Mouse (Mus musculus): ENCODE measurements around the gene Tmem120a. TPM values are rescaled to one million over a fixed set of nuclear protein-coding genes. Genes with fewer than 3 reads are reported as not detected.
A peak's percentile ranks its signal among the peaks of the same experiment; 100 is the strongest.

The Tmem120a gene
- polyA plus RNA-seq, 1 experiment = 41.5 TPM

- Histone ChIP-seq H3K27ac (ENCODE audit: insufficient read depth, low read depth, low read length) (peak overlapping the region; percentile 49), H3K4me1 (ENCODE audit: control insufficient read depth, insufficient read depth, low read length) (peaks cover 52% of the 10 kb centered on the region), H3K4me3 (ENCODE audit: insufficient read depth, low read length) (no peak overlapping the region)
- TF ChIP-seq POLR2A (IDR thresholded peaks at IDR 0.05; ENCODE audit: borderline replicate concordance, low read depth, low read length) (no peak), CTCF (IDR thresholded peaks at IDR 0.05; ENCODE audit: low read depth, low read length) (no peak)
Measured at GRCm38 (mm10) chr5:135701601-135702000, 42.6 kb downstream of the Tmem120a start.

GRCm38 (mm10) chr5:135697711-135698111 is 46.5 kb downstream of the Tmem120a start:
- H3K4me1 ChIP-seq (ENCODE audit: control insufficient read depth, insufficient read depth, low read length) = peaks cover 25% of the 10 kb centered on the region
- H3K27ac ChIP-seq (ENCODE audit: insufficient read depth, low read depth, low read length) = no peak overlapping the region
- no peak overlapping the region for H3K4me3 ChIP-seq (ENCODE audit: insufficient read depth, low read length)
- no peak for TF ChIP-seq POLR2A (IDR thresholded peaks at IDR 0.05; ENCODE audit: borderline replicate concordance, low read depth, low read length)
- no peak for TF ChIP-seq CTCF (IDR thresholded peaks at IDR 0.05; ENCODE audit: low read depth, low read length)

GRCm38 (mm10) chr5:135695277-135695721 is 48.9 kb downstream of the Tmem120a start:
- no peak overlapping the region for H3K4me3 ChIP-seq (ENCODE audit: insufficient read depth, low read length)
- peaks cover 15% of the 10 kb centered on the region for H3K4me1 ChIP-seq (ENCODE audit: control insufficient read depth, insufficient read depth, low read length)
- no peak overlapping the region for H3K27ac ChIP-seq (ENCODE audit: insufficient read depth, low read depth, low read length)
- no peak for TF ChIP-seq POLR2A (IDR thresholded peaks at IDR 0.05; ENCODE audit: borderline replicate concordance, low read depth, low read length)
- TF ChIP-seq CTCF (IDR thresholded peaks at IDR 0.05; ENCODE audit: low read depth, low read length) = no peak

- H3K4me3 ChIP-seq (ENCODE audit: insufficient read depth, low read length) = no peak overlapping the region
- peaks cover 14% of the 10 kb centered on the region for H3K4me1 ChIP-seq (ENCODE audit: control insufficient read depth, insufficient read depth, low read length)
- no peak overlapping the region for H3K27ac ChIP-seq (ENCODE audit: insufficient read depth, low read depth, low read length)
- TF ChIP-seq CTCF (IDR thresholded peaks at IDR 0.05; ENCODE audit: low read depth, low read length) (no peak), POLR2A (IDR thresholded peaks at IDR 0.05; ENCODE audit: borderline replicate concordance, low read depth, low read length) (no peak)
Measured at GRCm38 (mm10) chr5:135693281-135693853, 50.9 kb downstream of the Tmem120a start.

- H3K4me3 ChIP-seq (ENCODE audit: insufficient read depth, low read length) = no peak overlapping the region
- no peak overlapping the region for H3K27ac ChIP-seq (ENCODE audit: insufficient read depth, low read depth, low read length)
- peaks cover 26% of the 10 kb centered on the region for H3K4me1 ChIP-seq (ENCODE audit: control insufficient read depth, insufficient read depth, low read length)
- no peak for TF ChIP-seq POLR2A (IDR thresholded peaks at IDR 0.05; ENCODE audit: borderline replicate concordance, low read depth, low read length)
- no peak for TF ChIP-seq CTCF (IDR thresholded peaks at IDR 0.05; ENCODE audit: low read depth, low read length)
Measured at GRCm38 (mm10) chr5:135691266-135691665, 53.0 kb downstream of the Tmem120a start.

GRCm38 (mm10) chr5:135690401-135690800 is 53.8 kb downstream of the Tmem120a start:
- TF ChIP-seq POLR2A (IDR thresholded peaks at IDR 0.05; ENCODE audit: borderline replicate concordance, low read depth, low read length) = no peak
- TF ChIP-seq CTCF (IDR thresholded peaks at IDR 0.05; ENCODE audit: low read depth, low read length) = no peak
- Histone ChIP-seq H3K4me1 (ENCODE audit: control insufficient read depth, insufficient read depth, low read length) (peaks cover 34% of the 10 kb centered on the region), H3K27ac (ENCODE audit: insufficient read depth, low read depth, low read length) (no peak overlapping the region), H3K4me3 (ENCODE audit: insufficient read depth, low read length) (peak overlapping the region; percentile 74)

Other genes starting within 250 kb of the Tmem120a start
- 50.3 and 59.5 TPM in 2 replicates for gene Hip1, start 199.3 kb downstream of the Tmem120a start, polyA plus RNA-seq (2012; ENCODE audit: insufficient read depth, insufficient read length, missing spikeins)
- gene Ccl26, start 180.9 kb downstream of the Tmem120a start, polyA plus RNA-seq (2012; ENCODE audit: insufficient read depth, insufficient read length, missing spikeins) = not detected in 2 replicates
- gene Ccl24, start 171.4 kb downstream of the Tmem120a start, polyA plus RNA-seq (2012; ENCODE audit: insufficient read depth, insufficient read length, missing spikeins) = 0.71 and 1.1 TPM in 2 replicates
- gene Rhbdd2, start 111.8 kb downstream of the Tmem120a start, polyA plus RNA-seq (2012; ENCODE audit: insufficient read depth, insufficient read length, missing spikeins) = 11.5 and 13.9 TPM in 2 replicates
- 69.1 and 83.9 TPM in 2 replicates for gene Por, start 74.4 kb downstream of the Tmem120a start, polyA plus RNA-seq (2012; ENCODE audit: insufficient read depth, insufficient read length, missing spikeins)
- gene Styxl1, start 33.9 kb upstream of the Tmem120a start, polyA plus RNA-seq (2012; ENCODE audit: insufficient read depth, insufficient read length, missing spikeins) = 0.72 and 0.83 TPM in 2 replicates
- 92.1 and 126 TPM in 2 replicates for gene Mdh2, start 34.0 kb upstream of the Tmem120a start, polyA plus RNA-seq (2012; ENCODE audit: insufficient read depth, insufficient read length, missing spikeins)
- not detected in 2 replicates for gene Srrm3, start 62.4 kb upstream of the Tmem120a start, polyA plus RNA-seq (2012; ENCODE audit: insufficient read depth, insufficient read length, missing spikeins)
- 0.80 and 1.8 TPM in 2 replicates for gene Hspb1, start 143.5 kb upstream of the Tmem120a start, polyA plus RNA-seq (2012; ENCODE audit: insufficient read depth, insufficient read length, missing spikeins)
- gene Ywhag, start 190.2 kb upstream of the Tmem120a start, polyA plus RNA-seq (2012; ENCODE audit: insufficient read depth, insufficient read length, missing spikeins) = 151 and 157 TPM in 2 replicates
- gene Ssc4d, start 230.1 kb upstream of the Tmem120a start, polyA plus RNA-seq (2012; ENCODE audit: insufficient read depth, insufficient read length, missing spikeins) = 6.8 and 10.0 TPM in 2 replicates
- not detected in 2 replicates for gene Zp3, start 235.7 kb upstream of the Tmem120a start, polyA plus RNA-seq (2012; ENCODE audit: insufficient read depth, insufficient read length, missing spikeins)